Mouse (Mus musculus): Measurements from ENCODE around the gene Gpr108.
A peak's percentile ranks its signal among the peaks of the same experiment; 100 is the strongest.

The Gpr108 gene

GRCm38 (mm10) chr17:57223313-57223712 lies 24.9 kb downstream of the Gpr108 start:
- Histone ChIP-seq H3K36me3 (ENCODE audit: insufficient read depth, low read length) (no peaks in the 10 kb centered on the region), H3K4me3 (replicated peaks; ENCODE audit: low read length) (no peak overlapping the region)

GRCm38 (mm10) chr17:57221911-57222310 lies 26.3 kb downstream of the Gpr108 start:
- Histone ChIP-seq H3K4me3 (replicated peaks; ENCODE audit: low read length) (no peak overlapping the region), H3K4me1 (replicated peaks; ENCODE audit: low read depth, low read length) (peaks cover 16% of the 10 kb centered on the region), H3K9me3 (ENCODE audit: low read length) (peaks cover 18% of the 10 kb centered on the region), H3K36me3 (ENCODE audit: insufficient read depth, low read length) (no peaks in the 10 kb centered on the region), H3K27me3 (ENCODE audit: insufficient read depth, low read length) (peaks cover 43% of the 10 kb centered on the region)
- TF ChIP-seq CTCF (conservative IDR thresholded peaks at IDR 0.05; ENCODE audit: low read length): no peak
- no peak for TF ChIP-seq NANOG (IDR thresholded peaks at IDR 0.05; ENCODE audit: borderline replicate concordance, low read length)
- TF ChIP-seq POU5F1 (IDR thresholded peaks at IDR 0.05; ENCODE audit: borderline replicate concordance, low read length): no peak

More at GRCm38 (mm10) chr17:57223313-57223712, 24.9 kb downstream of the Gpr108 start:
- Histone ChIP-seq H3K4me1 (replicated peaks; ENCODE audit: low read depth, low read length) (peaks cover 16% of the 10 kb centered on the region), H3K27me3 (ENCODE audit: insufficient read depth, low read length) (peaks cover 52% of the 10 kb centered on the region), H3K9me3 (ENCODE audit: low read length) (peaks cover 18% of the 10 kb centered on the region)
- TF ChIP-seq NANOG (IDR thresholded peaks at IDR 0.05; ENCODE audit: borderline replicate concordance, low read length): no peak
- no peak for TF ChIP-seq POU5F1 (IDR thresholded peaks at IDR 0.05; ENCODE audit: borderline replicate concordance, low read length)
- no peak for TF ChIP-seq CTCF (conservative IDR thresholded peaks at IDR 0.05; ENCODE audit: low read length)

- Histone ChIP-seq H3K4me1 (replicated peaks; ENCODE audit: low read depth, low read length) (peaks cover 22% of the 10 kb centered on the region), H3K36me3 (ENCODE audit: insufficient read depth, low read length) (no peaks in the 10 kb centered on the region)
These were observed 28.4 kb downstream of the Gpr108 start for GRCm38 (mm10) chr17:57219884-57220207.

GRCm38 (mm10) chr17:57219167-57219883 lies 28.9 kb downstream of the Gpr108 start:
- H3K27me3 ChIP-seq (ENCODE audit: insufficient read depth, low read length): peaks cover 36% of the 10 kb centered on the region
- no peaks in the 10 kb centered on the region for H3K36me3 ChIP-seq (ENCODE audit: insufficient read depth, low read length)
- H3K4me3 ChIP-seq (replicated peaks; ENCODE audit: low read length): 0 out of 2 replicates have a peak overlapping the region, but pooled peaks have one; percentile 14
- peaks cover 20% of the 10 kb centered on the region for H3K4me1 ChIP-seq (replicated peaks; ENCODE audit: low read depth, low read length)
- H3K9me3 ChIP-seq (ENCODE audit: low read length): peaks cover 18% of the 10 kb centered on the region
- TF ChIP-seq POU5F1 (IDR thresholded peaks at IDR 0.05; ENCODE audit: borderline replicate concordance, low read length): no peak
- no peak for TF ChIP-seq NANOG (IDR thresholded peaks at IDR 0.05; ENCODE audit: borderline replicate concordance, low read length)
- TF ChIP-seq CTCF (conservative IDR thresholded peaks at IDR 0.05; ENCODE audit: low read length): peak; percentile 47

More at GRCm38 (mm10) chr17:57219884-57220207, 28.4 kb downstream of the Gpr108 start:
- H3K9me3 ChIP-seq (ENCODE audit: low read length): peaks cover 18% of the 10 kb centered on the region
- TF ChIP-seq CTCF (conservative IDR thresholded peaks at IDR 0.05; ENCODE audit: low read length) (peak; percentile 12; the same call in 1 of the 2 replicates), POU5F1 (IDR thresholded peaks at IDR 0.05; ENCODE audit: borderline replicate concordance, low read length) (no peak)
- no peak overlapping the region for H3K4me3 ChIP-seq (replicated peaks; ENCODE audit: low read length)
- H3K27me3 ChIP-seq (ENCODE audit: insufficient read depth, low read length): peaks cover 37% of the 10 kb centered on the region

- Histone ChIP-seq H3K27me3 (ENCODE audit: insufficient read depth, low read length) (peaks cover 33% of the 10 kb centered on the region), H3K9me3 (ENCODE audit: low read length) (peaks cover 18% of the 10 kb centered on the region), H3K4me3 (replicated peaks; ENCODE audit: low read length) (no peak overlapping the region), H3K36me3 (ENCODE audit: insufficient read depth, low read length) (no peaks in the 10 kb centered on the region), H3K4me1 (replicated peaks; ENCODE audit: low read depth, low read length) (peaks cover 16% of the 10 kb centered on the region)
- TF ChIP-seq POU5F1 (IDR thresholded peaks at IDR 0.05; ENCODE audit: borderline replicate concordance, low read length) (no peak), CTCF (conservative IDR thresholded peaks at IDR 0.05; ENCODE audit: low read length) (no peak), NANOG (IDR thresholded peaks at IDR 0.05; ENCODE audit: borderline replicate concordance, low read length) (no peak)
These were observed 29.8 kb downstream of the Gpr108 start for GRCm38 (mm10) chr17:57218335-57218900.

- Histone ChIP-seq H3K36me3 (ENCODE audit: insufficient read depth, low read length) (no peaks in the 10 kb centered on the region), H3K9me3 (ENCODE audit: low read length) (peaks cover 3% of the 10 kb centered on the region; the same call in 1 of the 2 replicates), H3K4me3 (replicated peaks; ENCODE audit: low read length) (no peak overlapping the region), H3K4me1 (replicated peaks; ENCODE audit: low read depth, low read length) (peaks cover 25% of the 10 kb centered on the region), H3K27me3 (ENCODE audit: insufficient read depth, low read length) (peaks cover 32% of the 10 kb centered on the region)
- no peak for TF ChIP-seq CTCF (conservative IDR thresholded peaks at IDR 0.05; ENCODE audit: low read length)
These were observed 33.4 kb downstream of the Gpr108 start for GRCm38 (mm10) chr17:57214676-57215387.

- H3K4me3 ChIP-seq (replicated peaks; ENCODE audit: low read length): no peak overlapping the region
- TF ChIP-seq CTCF (conservative IDR thresholded peaks at IDR 0.05; ENCODE audit: low read length) (no peak), NANOG (IDR thresholded peaks at IDR 0.05; ENCODE audit: borderline replicate concordance, low read length) (no peak), POU5F1 (IDR thresholded peaks at IDR 0.05; ENCODE audit: borderline replicate concordance, low read length) (no peak)
- H3K9me3 ChIP-seq (ENCODE audit: low read length): no peaks in the 10 kb centered on the region
- no peaks in the 10 kb centered on the region for H3K36me3 ChIP-seq (ENCODE audit: insufficient read depth, low read length)
- peaks cover 32% of the 10 kb centered on the region for H3K27me3 ChIP-seq (ENCODE audit: insufficient read depth, low read length)
- H3K4me1 ChIP-seq (replicated peaks; ENCODE audit: low read depth, low read length): peaks cover 15% of the 10 kb centered on the region
These were observed 36.7 kb downstream of the Gpr108 start for GRCm38 (mm10) chr17:57211501-57211900.

- H3K27me3 ChIP-seq (ENCODE audit: insufficient read depth, low read length): peaks cover 18% of the 10 kb centered on the region
- H3K36me3 ChIP-seq (ENCODE audit: insufficient read depth, low read length): no peaks in the 10 kb centered on the region
- no peak overlapping the region for H3K4me3 ChIP-seq (replicated peaks; ENCODE audit: low read length)
- TF ChIP-seq POU5F1 (IDR thresholded peaks at IDR 0.05; ENCODE audit: borderline replicate concordance, low read length) (no peak), NANOG (IDR thresholded peaks at IDR 0.05; ENCODE audit: borderline replicate concordance, low read length) (no peak), CTCF (conservative IDR thresholded peaks at IDR 0.05; ENCODE audit: low read length) (no peak)
- H3K9me3 ChIP-seq (ENCODE audit: low read length): peaks cover 5% of the 10 kb centered on the region; the same call in 1 of the 2 replicates
- peaks cover 8% of the 10 kb centered on the region for H3K4me1 ChIP-seq (replicated peaks; ENCODE audit: low read depth, low read length)
These were observed 38.9 kb downstream of the Gpr108 start for GRCm38 (mm10) chr17:57209330-57209729.

Data from E14TG2a.4 (cell line).